Mouse (Mus musculus) MEL (cell line): Measurements from ENCODE around the gene Iqcd. TPM values are rescaled to one million over a fixed set of nuclear protein-coding genes. Genes with fewer than 3 reads are reported as not detected.

Source experiments
- DNase-seq: peaks from one replicate; pipeline ENCODE4 v3.0.0; 2011; ENCODE audit warnings: low read depth, low spot score
- H3K27ac ChIP-seq: 2 replicates; pipeline ENCODE4 v1.5.1; 2012; ENCODE audit warnings: low read depth, mild to moderate bottlenecking, control low read depth, low read length, moderate library complexity; ENCODE audit not compliant: control insufficient read depth
- H3K27me3 ChIP-seq, 2 experiments: fragments of 150-350 bp in 1 of 2; sonication (generic) in 1 of 2; 2 replicates each; pipeline ENCODE4 v1.6.1; 2012; ENCODE audit warnings: low read length in 2 of 2, mild to moderate bottlenecking in 2 of 2, improper control_type of control experiment in 1 of 2, moderate library complexity in 1 of 2; ENCODE audit not compliant: insufficient read depth in 2 of 2, control insufficient read depth in 1 of 2
- H3K36me3 ChIP-seq, 2 experiments: 2 replicates each; pipeline ENCODE4 v1.6.1; 2012 to 2014; ENCODE audit warnings: low read length in 2 of 2, improper control_type of control experiment in 1 of 2, inconsistent platforms in 1 of 2, mild to moderate bottlenecking in 1 of 2; ENCODE audit not compliant: insufficient read depth in 2 of 2, control insufficient read depth in 1 of 2
- H3K4me1 ChIP-seq, 2 experiments: fragments of 150-350 bp in 1 of 2; sonication (generic) in 1 of 2; 2 replicates each; pipeline ENCODE4 v1.6.1; 2012; ENCODE audit warnings: low read length in 2 of 2, improper control_type of control experiment in 1 of 2, mild to moderate bottlenecking in 1 of 2; ENCODE audit not compliant: insufficient read depth in 2 of 2, control insufficient read depth in 1 of 2
- H3K4me3 ChIP-seq, 2 experiments: fragments of 150-350 bp in 1 of 2; sonication (generic) in 1 of 2; 2 replicates each; pipeline ENCODE4 v1.5.1; 2012; ENCODE audit warnings: low read depth in 2 of 2, low read length in 2 of 2, mild to moderate bottlenecking in 2 of 2, moderate library complexity in 2 of 2, control low read depth in 1 of 2, improper control_type of control experiment in 1 of 2; ENCODE audit not compliant: control insufficient read depth in 1 of 2, insufficient read depth in 1 of 2
- H3K79me2 ChIP-seq: 2 replicates; pipeline ENCODE4 v1.6.1; 2012; ENCODE audit warnings: mild to moderate bottlenecking, low read length, moderate library complexity; ENCODE audit not compliant: control insufficient read depth, poor library complexity, insufficient read depth
- H3K9ac ChIP-seq: 2 replicates; pipeline ENCODE4 v1.6.1; 2012; ENCODE audit warnings: low read depth, mild to moderate bottlenecking, control low read depth, low read length, moderate library complexity; ENCODE audit not compliant: control insufficient read depth, poor library complexity, severe bottlenecking
- H3K9me3 ChIP-seq: fragments of 150-350 bp; sonication (generic); replicated peaks from 2 replicates; pipeline ENCODE4 v1.6.1; 2012; ENCODE audit warnings: mild to moderate bottlenecking, low read length, improper control_type of control experiment, moderate library complexity; ENCODE audit not compliant: insufficient read depth
- CHD2 ChIP-seq: IDR thresholded peaks from 2 replicates; pipeline ENCODE4 v1.6.1; 2011; ENCODE audit warnings: low read length, improper control_type of control experiment
- CTCF ChIP-seq, 3 experiments: IDR thresholded peaks in 2 of 3; conservative IDR thresholded peaks in 1 of 3; 2 replicates each; pipeline ENCODE4 v1.5.1; 2011 to 2012; ENCODE audit warnings: low read length in 3 of 3, low read depth in 2 of 3, mild to moderate bottlenecking in 2 of 3, improper control_type of control experiment in 1 of 3, inconsistent platforms in 1 of 3, mixed read lengths in 1 of 3, moderate library complexity in 1 of 3; ENCODE audit not compliant: control insufficient read depth in 1 of 3, insufficient read depth in 1 of 3, poor library complexity in 1 of 3, severe bottlenecking in 1 of 3
- EP300 ChIP-seq, 2 experiments: IDR thresholded peaks; 2 replicates each; pipeline ENCODE4 v1.6.1; 2011; ENCODE audit warnings: improper control_type of control experiment in 2 of 2, low read length in 2 of 2, low read depth in 1 of 2, mild to moderate bottlenecking in 1 of 2
- GATA1 ChIP-seq: IDR thresholded peaks from 2 replicates; pipeline ENCODE4 v1.6.1; 2011; ENCODE audit warnings: low read depth, low read length, improper control_type of control experiment
- MAFK ChIP-seq: IDR thresholded peaks from 2 replicates; pipeline ENCODE4 v1.6.1; 2011; ENCODE audit warnings: low read depth, mild to moderate bottlenecking, low read length, improper control_type of control experiment, borderline replicate concordance
- MAX ChIP-seq: IDR thresholded peaks from 2 replicates; pipeline ENCODE4 v1.6.1; 2011; ENCODE audit warnings: low read length, improper control_type of control experiment
- MAZ ChIP-seq: IDR thresholded peaks from 2 replicates; pipeline ENCODE4 v1.6.1; 2012; ENCODE audit warnings: low read depth, mild to moderate bottlenecking, inconsistent platforms, low read length, improper control_type of control experiment
- MYB ChIP-seq: IDR thresholded peaks from 2 replicates; pipeline ENCODE4 v1.6.1; 2011; ENCODE audit warnings: mild to moderate bottlenecking, low read depth, low read length, improper control_type of control experiment
- NRF1 ChIP-seq: IDR thresholded peaks from 2 replicates; pipeline ENCODE4 v1.6.1; 2014; ENCODE audit warnings: low read depth, mild to moderate bottlenecking, inconsistent platforms, low read length, improper control_type of control experiment, moderate library complexity; ENCODE audit not compliant: poor library complexity, insufficient read depth, severe bottlenecking
- POLR2AphosphoS2 ChIP-seq: IDR thresholded peaks from 2 replicates; pipeline ENCODE4 v1.6.1; 2011; ENCODE audit warnings: low read length, improper control_type of control experiment
- POLR2AphosphoS5 ChIP-seq: IDR thresholded peaks from 2 replicates; pipeline ENCODE4 v1.6.1; 2012; ENCODE audit warnings: low read depth, borderline replicate concordance, mild to moderate bottlenecking, inconsistent platforms, low read length, moderate library complexity, mixed read lengths
- RAD21 ChIP-seq: IDR thresholded peaks from 2 replicates; pipeline ENCODE4 v1.6.1; 2011; ENCODE audit warnings: mild to moderate bottlenecking, low read depth, low read length, improper control_type of control experiment
- SIN3A ChIP-seq: IDR thresholded peaks from 2 replicates; pipeline ENCODE4 v1.6.1; 2012; ENCODE audit warnings: low read length, improper control_type of control experiment, inconsistent platforms
- TBP ChIP-seq: IDR thresholded peaks from 2 replicates; pipeline ENCODE4 v1.8.0; 2011; ENCODE audit warnings: low read depth, low read length, improper control_type of control experiment
- USF1 ChIP-seq: IDR thresholded peaks from 2 replicates; pipeline ENCODE4 v1.6.1; 2014; ENCODE audit warnings: low read depth, mild to moderate bottlenecking, inconsistent platforms, low read length, improper control_type of control experiment, moderate library complexity
- ZC3H11A ChIP-seq: IDR thresholded peaks from 2 replicates; pipeline ENCODE4 v1.6.1; 2012; ENCODE audit warnings: low read depth, mild to moderate bottlenecking, inconsistent platforms, low read length, improper control_type of control experiment
- ZKSCAN1 ChIP-seq: IDR thresholded peaks from 2 replicates; pipeline ENCODE4 v1.6.1; 2012; ENCODE audit warnings: low read depth, mild to moderate bottlenecking, inconsistent platforms, low read length, improper control_type of control experiment, moderate library complexity
- ZNF384 ChIP-seq: IDR thresholded peaks from 2 replicates; pipeline ENCODE4 v1.6.1; 2012; ENCODE audit warnings: low read depth, mild to moderate bottlenecking, inconsistent platforms, low read length, improper control_type of control experiment
- polyA plus RNA-seq, 2 experiments: library from polyadenylated mRNA; stranded (reverse) in 1 of 2; unstranded in 1 of 2; fragments of >175 nt in 1 of 2; fragments of >200 nt in 1 of 2; gene quantifications; 2 replicates each; pipeline versions ENCODE4 v1.2.1 to v1.2.4; 2012; ENCODE audit warnings: low replicate concordance in 2 of 2, low read depth in 1 of 2; ENCODE audit not compliant: insufficient read length in 2 of 2, insufficient read depth in 1 of 2, missing spikeins in 1 of 2
- total RNA-seq: library from RNA; depleted of rRNA; stranded (reverse); fragments of 300-350 nt; gene quantifications from 2 replicates; pipeline ENCODE4 v1.2.3, GENCODE M21; 2012

The Iqcd gene
- total and polyA plus RNA-seq, 3 experiments, result 1.1 to 2.2 TPM; not detected in 1

DNA sequence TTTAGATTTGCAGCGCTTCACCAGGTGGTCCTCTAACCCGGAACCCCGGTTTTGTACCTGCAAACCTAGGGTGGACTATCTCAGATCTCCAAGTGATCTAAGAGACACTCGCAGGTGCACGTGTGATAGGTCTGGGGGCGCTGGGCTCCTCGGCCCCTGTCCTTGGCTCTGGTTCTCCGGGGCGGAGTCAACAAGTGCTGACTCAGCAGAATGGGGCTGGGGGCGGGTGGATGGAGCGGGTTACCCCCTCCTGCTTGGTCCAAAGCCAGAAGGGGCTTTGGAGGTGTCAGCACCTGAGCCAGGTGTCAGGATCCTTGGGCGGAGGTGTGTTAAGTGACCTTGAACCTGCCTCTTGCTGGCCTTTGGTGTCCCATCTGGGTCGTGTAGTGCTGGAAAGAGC lies 61.1 kb downstream of the Iqcd start:
- H3K4me1 ChIP-seq, result peaks cover 0 to 13% of the 10 kb centered on the region in 2 experiments; a peak in 3 of 4 replicates
- no peak overlapping the region; the same call in 1 of the 2 replicates for H3K9ac ChIP-seq
- H3K79me2 ChIP-seq, result no peaks in the 10 kb centered on the region
- no peaks in the 10 kb centered on the region for H3K27me3 ChIP-seq
- H3K4me3 ChIP-seq, result peak overlapping the region in 1 of 2 experiments; percentile 68; a peak in 2 of 4 replicates
- no peak for DNase-seq
- no peak overlapping the region for H3K27ac ChIP-seq
- H3K36me3 ChIP-seq, result peaks cover 0 to 7% of the 10 kb centered on the region in 2 experiments; a peak in 1 of 4 replicates
- H3K9me3 ChIP-seq, result no peaks in the 10 kb centered on the region
- no peak for TF ChIP-seq MYB
- TF ChIP-seq GATA1, result no peak
- peak; percentile 92 for TF ChIP-seq MAFK
- no peak for TF ChIP-seq CTCF (IDR thresholded peaks at IDR 0.05 in 2 of 3, conservative IDR thresholded peaks at IDR 0.05 in 1 of 3; ENCODE audit: control insufficient read depth in 1 of 3, insufficient read depth in 1 of 3, low read depth in 2 of 3, low read length in 3 of 3, poor library complexity in 1 of 3, severe bottlenecking in 1 of 3)
- TF ChIP-seq MAX, result no peak
- TF ChIP-seq NRF1, result no peak
- no peak for TF ChIP-seq TBP

DNA sequence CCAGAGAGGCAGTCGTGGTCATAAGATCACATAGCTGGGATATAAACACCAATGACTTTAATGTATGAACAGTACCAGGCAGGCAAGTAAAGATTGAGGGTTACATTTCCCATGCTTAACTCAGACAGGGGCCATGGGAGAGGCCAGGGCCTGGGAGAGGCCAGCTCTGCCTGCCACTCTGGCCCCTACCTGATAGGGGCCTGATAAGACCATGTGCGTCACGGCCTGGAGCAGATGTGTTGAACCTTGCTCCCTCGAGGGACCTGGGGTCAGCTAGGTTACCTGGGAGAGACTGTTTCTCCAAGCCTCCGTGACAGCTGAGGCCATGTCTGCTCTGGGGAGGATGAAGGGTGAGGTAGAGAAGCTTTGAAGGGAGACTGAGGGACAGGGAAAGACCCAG lies 62.4 kb downstream of the Iqcd start:
- H3K4me3 ChIP-seq, result no peak overlapping the region
- TF ChIP-seq ZNF384 (no peak), MAZ (no peak), SIN3A (no peak), ZKSCAN1 (no peak), USF1 (no peak), RAD21 (no peak), CHD2 (no peak), CTCF (IDR thresholded peaks at IDR 0.05 in 2 of 3, conservative IDR thresholded peaks at IDR 0.05 in 1 of 3; ENCODE audit: control insufficient read depth in 1 of 3, insufficient read depth in 1 of 3, low read depth in 2 of 3, low read length in 3 of 3, poor library complexity in 1 of 3, severe bottlenecking in 1 of 3) (no peak), EP300 (IDR thresholded peaks at IDR 0.05; ENCODE audit: low read depth in 1 of 2, low read length in 2 of 2) (no peak), NRF1 (no peak), POLR2AphosphoS5 (no peak), ZC3H11A (no peak), MAFK (no peak), POLR2AphosphoS2 (no peak)
- DNase-seq, result no peak
- peaks cover 0 to 7% of the 10 kb centered on the region in 2 experiments; a peak in 1 of 4 replicates for H3K36me3 ChIP-seq
- H3K27ac ChIP-seq, result no peak overlapping the region
- H3K9ac ChIP-seq, result no peak overlapping the region
- H3K9me3 ChIP-seq, result no peaks in the 10 kb centered on the region
- H3K79me2 ChIP-seq, result no peaks in the 10 kb centered on the region
- H3K4me1 ChIP-seq, result peaks cover 0 to 13% of the 10 kb centered on the region in 2 experiments; a peak in 3 of 4 replicates
- no peaks in the 10 kb centered on the region for H3K27me3 ChIP-seq
